Mouse (Mus musculus) liver, postnatal 0 days (tissue): ENCODE measurements at regions not wholly inside any gene's neighbourhood (a gene's known extent, or its start where the extent isn't known, plus 50 kb on each side); places are given as distances from the start of the nearest gene placed in this dataset.

Source experiments
- CTCF ChIP-seq: sonication (generic); IDR thresholded peaks from 2 replicates; pipeline ENCODE4 v1.5.1; 2016; ENCODE audit warnings: antibody characterized with exemption, low read depth
- EP300 ChIP-seq: IDR thresholded peaks from 2 replicates; pipeline ENCODE4 v1.6.1; 2016; ENCODE audit warnings: antibody characterized with exemption, low read depth, mild to moderate bottlenecking

GRCm38 (mm10) chr1:78016541-78017267 is 180.2 kb downstream of the Pax3 start:
- no peak for TF ChIP-seq CTCF
- no peak for TF ChIP-seq EP300
